Mouse (Mus musculus): ENCODE data around the gene Nhsl2.
"Not testable (repeated sequence)": the region's sequence is repeated elsewhere in the genome, so short reads cannot be mapped to it uniquely, and the experiment has no call there.

Gene Nhsl2

GRCm38 (mm10) chrX:102090605-102091004 is 241.4 kb downstream of the Nhsl2 start:
- no peak for DNase-seq (ENCODE audit: low spot score)

- DNase-seq (ENCODE audit: low spot score): no peak
Observed at GRCm38 (mm10) chrX:102094381-102094904, 245.3 kb downstream of the Nhsl2 start.

DNA sequence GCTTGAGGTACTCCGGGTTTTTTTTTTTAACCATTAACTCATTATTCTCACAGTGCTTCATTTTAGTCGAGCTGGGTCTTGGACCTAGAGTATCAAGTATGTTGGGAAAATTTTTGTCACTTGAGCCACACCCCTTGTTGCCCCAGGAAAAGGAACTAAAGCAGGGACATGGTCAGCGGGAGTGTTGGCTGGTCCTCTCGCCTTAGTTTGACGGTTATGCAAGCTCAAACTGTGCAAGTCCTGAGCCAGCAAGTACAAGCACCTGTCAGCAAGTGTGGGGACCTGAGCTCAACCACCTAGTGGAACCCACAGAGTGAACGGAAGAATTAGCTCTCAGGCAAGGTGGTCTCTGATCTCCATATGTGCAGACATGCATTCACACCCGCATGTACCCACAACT is 252.7 kb downstream of the Nhsl2 start:
- DNase-seq (ENCODE audit: low spot score): no peak

- DNase-seq (ENCODE audit: low spot score): not testable (repeated sequence)
Observed at GRCm38 (mm10) chrX:102103830-102104229, 254.6 kb downstream of the Nhsl2 start.

DNA sequence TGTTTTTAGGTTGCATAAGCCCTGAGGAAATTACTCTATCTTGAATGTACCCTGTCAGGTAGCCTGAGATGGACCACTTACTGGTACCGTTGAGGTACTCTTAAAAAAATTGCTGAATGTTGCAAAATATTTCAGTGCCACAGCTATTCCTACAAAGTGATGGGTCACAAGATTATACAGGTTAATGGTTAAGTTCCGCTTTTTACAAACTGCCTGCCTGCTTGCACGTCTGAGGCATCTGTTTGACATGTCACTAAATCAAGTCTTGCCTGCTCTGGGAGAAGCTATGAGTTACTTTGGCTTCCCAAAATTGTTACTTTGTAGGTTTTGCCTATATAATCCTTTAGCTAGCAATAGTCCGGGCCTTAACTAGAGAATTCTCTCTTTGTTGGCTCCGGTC is 260.2 kb downstream of the Nhsl2 start:
- DNase-seq (ENCODE audit: low spot score): not testable (repeated sequence)

DNA sequence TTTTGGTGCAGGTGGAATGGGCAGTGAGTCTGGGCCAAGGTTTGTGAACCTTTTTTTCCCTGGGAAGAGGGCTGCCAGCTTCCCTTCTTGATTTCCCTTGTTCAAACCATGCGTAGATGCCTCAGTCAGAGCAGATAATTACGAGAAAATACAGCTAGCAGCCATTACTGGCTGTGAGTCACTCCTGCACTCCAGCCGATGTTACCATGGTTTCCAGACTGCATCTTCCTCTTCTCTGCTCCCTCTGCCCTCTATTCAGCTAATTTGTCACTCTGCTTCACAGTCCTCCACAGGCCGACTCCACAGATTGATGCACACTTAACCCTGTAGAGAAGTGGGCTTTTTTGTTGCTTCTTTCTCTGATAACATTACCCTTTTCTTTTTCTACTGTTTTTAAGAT is 266.5 kb downstream of the Nhsl2 start:
- DNase-seq (ENCODE audit: low spot score): no peak

- DNase-seq (ENCODE audit: low spot score): peak; percentile 94
Observed at GRCm38 (mm10) chrX:102119042-102119864, 270.1 kb downstream of the Nhsl2 start, which contains the start of gene Pin4. Gene Pin4, plus strand, starts transcription at chrX:102119447.

GRCm38 (mm10) chrX:102121321-102121720 is 272.1 kb downstream of the Nhsl2 start:
- DNase-seq (ENCODE audit: low spot score): no peak

GRCm38 (mm10) chrX:102141157-102141556 is 292.0 kb downstream of the Nhsl2 start:
- DNase-seq (ENCODE audit: low spot score): no peak
